Mouse (Mus musculus): ENCODE results near the gene Kctd2. TPM values are rescaled to one million over a fixed set of nuclear protein-coding genes. Genes with fewer than 3 reads are reported as not detected.
"Not testable (repeated sequence)": the region's sequence is repeated elsewhere in the genome, so short reads cannot be mapped to it uniquely, and the experiment has no call there.

The Kctd2 gene
- polyA plus RNA-seq, 1 experiment from 2014 or later: 22.2 TPM

- Histone ChIP-seq H3K36me3 (ENCODE audit: insufficient read depth) (no peaks in the 10 kb centered on the region), H3K4me2 (no peak overlapping the region), H3K4me1 (ENCODE audit: insufficient read depth) (no peaks in the 10 kb centered on the region), H3K27ac (ENCODE audit: low read depth) (no peak overlapping the region), H3K9ac (no peak overlapping the region), H3K9me3 (ENCODE audit: low read depth, low read length) (no peaks in the 10 kb centered on the region), H3K27me3 (ENCODE audit: insufficient read depth, low read length) (no peaks in the 10 kb centered on the region), H3K4me3 (ENCODE audit: low read depth, low read length) (no peak overlapping the region)
- ATAC-seq (ENCODE audit: insufficient read depth) (no peak), DNase-seq (no peak)
- WGBS: 79% methylated on average over 8 of the region's 8 CpGs
- TF ChIP-seq CTCF (IDR thresholded peaks at IDR 0.05; ENCODE audit: low read depth): no peak
Observed at GRCm38 (mm10) chr11:115451781-115452241, 31.9 kb downstream of the Kctd2 start.

GRCm38 (mm10) chr11:115452281-115452860 is 32.4 kb downstream of the Kctd2 start:
- WGBS: 79% methylated on average over 7 of the region's 7 CpGs
- no peak overlapping the region for H3K27ac ChIP-seq (ENCODE audit: low read depth)
- H3K9ac ChIP-seq: no peak overlapping the region
- H3K36me3 ChIP-seq (ENCODE audit: insufficient read depth): no peaks in the 10 kb centered on the region
- DNase-seq: no peak
- no peak overlapping the region for H3K4me3 ChIP-seq (ENCODE audit: low read depth, low read length)
- H3K4me2 ChIP-seq: no peak overlapping the region
- H3K9me3 ChIP-seq (ENCODE audit: low read depth, low read length): no peaks in the 10 kb centered on the region
- no peaks in the 10 kb centered on the region for H3K4me1 ChIP-seq (ENCODE audit: insufficient read depth)
- H3K27me3 ChIP-seq (ENCODE audit: insufficient read depth, low read length): no peaks in the 10 kb centered on the region
- ATAC-seq (ENCODE audit: insufficient read depth): no peak
- TF ChIP-seq CTCF (IDR thresholded peaks at IDR 0.05; ENCODE audit: low read depth): no peak

- Histone ChIP-seq H3K27ac (ENCODE audit: low read depth) (no peak overlapping the region), H3K4me2 (no peak overlapping the region), H3K36me3 (ENCODE audit: insufficient read depth) (no peaks in the 10 kb centered on the region), H3K9ac (no peak overlapping the region), H3K4me1 (ENCODE audit: insufficient read depth) (no peaks in the 10 kb centered on the region), H3K27me3 (ENCODE audit: insufficient read depth, low read length) (no peaks in the 10 kb centered on the region), H3K9me3 (ENCODE audit: low read depth, low read length) (no peaks in the 10 kb centered on the region), H3K4me3 (ENCODE audit: low read depth, low read length) (no peak overlapping the region)
- 52% methylated on average over 4 of the region's 4 CpGs for WGBS
- DNase-seq (no peak), ATAC-seq (ENCODE audit: insufficient read depth) (no peak)
- no peak for TF ChIP-seq CTCF (IDR thresholded peaks at IDR 0.05; ENCODE audit: low read depth)
Observed at GRCm38 (mm10) chr11:115453306-115453705, 33.4 kb downstream of the Kctd2 start.

GRCm38 (mm10) chr11:115454822-115455221 is 34.9 kb downstream of the Kctd2 start:
- not testable (repeated sequence) for H3K27ac ChIP-seq (ENCODE audit: low read depth); H3K36me3 ChIP-seq (ENCODE audit: insufficient read depth); DNase-seq; ATAC-seq (ENCODE audit: insufficient read depth); H3K4me1 ChIP-seq (ENCODE audit: insufficient read depth); H3K9ac ChIP-seq; H3K9me3 ChIP-seq (ENCODE audit: low read depth, low read length); H3K4me3 ChIP-seq (ENCODE audit: low read depth, low read length); H3K27me3 ChIP-seq (ENCODE audit: insufficient read depth, low read length); H3K4me2 ChIP-seq
- peak; percentile 9; the same call in 1 of the 2 replicates for TF ChIP-seq CTCF (IDR thresholded peaks at IDR 0.05; ENCODE audit: low read depth)
- 83% methylated on average over 6 of the region's 6 CpGs for WGBS

GRCm38 (mm10) chr11:115455619-115456018 is 35.7 kb downstream of the Kctd2 start:
- ATAC-seq (ENCODE audit: insufficient read depth) (no peak), DNase-seq (no peak)
- 87% methylated on average over 15 of the region's 15 CpGs for WGBS
- Histone ChIP-seq H3K4me2 (no peak overlapping the region), H3K36me3 (ENCODE audit: insufficient read depth) (no peaks in the 10 kb centered on the region), H3K9ac (no peak overlapping the region), H3K4me3 (ENCODE audit: low read depth, low read length) (no peak overlapping the region), H3K27ac (ENCODE audit: low read depth) (no peak overlapping the region), H3K4me1 (ENCODE audit: insufficient read depth) (no peaks in the 10 kb centered on the region), H3K27me3 (ENCODE audit: insufficient read depth, low read length) (no peaks in the 10 kb centered on the region), H3K9me3 (ENCODE audit: low read depth, low read length) (no peaks in the 10 kb centered on the region)
- TF ChIP-seq CTCF (IDR thresholded peaks at IDR 0.05; ENCODE audit: low read depth): peak; percentile 23; the same call in 1 of the 2 replicates

GRCm38 (mm10) chr11:115456182-115456581 is 36.3 kb downstream of the Kctd2 start:
- Histone ChIP-seq H3K4me2 (no peak overlapping the region), H3K36me3 (ENCODE audit: insufficient read depth) (no peaks in the 10 kb centered on the region), H3K4me1 (ENCODE audit: insufficient read depth) (no peaks in the 10 kb centered on the region), H3K4me3 (ENCODE audit: low read depth, low read length) (no peak overlapping the region), H3K9me3 (ENCODE audit: low read depth, low read length) (no peaks in the 10 kb centered on the region), H3K27me3 (ENCODE audit: insufficient read depth, low read length) (no peaks in the 10 kb centered on the region), H3K9ac (no peak overlapping the region), H3K27ac (ENCODE audit: low read depth) (no peak overlapping the region)
- no peak for TF ChIP-seq CTCF (IDR thresholded peaks at IDR 0.05; ENCODE audit: low read depth)
- ATAC-seq (ENCODE audit: insufficient read depth) (no peak), DNase-seq (no peak)
- 83% methylated on average over 5 of the region's 5 CpGs for WGBS

- Histone ChIP-seq H3K4me1 (ENCODE audit: insufficient read depth) (no peaks in the 10 kb centered on the region), H3K4me2 (no peak overlapping the region), H3K4me3 (ENCODE audit: low read depth, low read length) (no peak overlapping the region), H3K9me3 (ENCODE audit: low read depth, low read length) (no peaks in the 10 kb centered on the region), H3K36me3 (ENCODE audit: insufficient read depth) (no peaks in the 10 kb centered on the region), H3K27ac (ENCODE audit: low read depth) (0 out of 2 replicates have a peak overlapping the region, but pooled peaks have one; percentile 4), H3K27me3 (ENCODE audit: insufficient read depth, low read length) (no peaks in the 10 kb centered on the region), H3K9ac (no peak overlapping the region)
- no peak for TF ChIP-seq CTCF (IDR thresholded peaks at IDR 0.05; ENCODE audit: low read depth)
- DNase-seq (peak; percentile 66), ATAC-seq (ENCODE audit: insufficient read depth) (peak; percentile 52; the same call in 1 of the 2 replicates)
- 16% methylated on average over 6 of the region's 6 CpGs for WGBS
Observed at GRCm38 (mm10) chr11:115457405-115457804, 37.5 kb downstream of the Kctd2 start.
